Mouse (Mus musculus): Measurements from ENCODE around the gene Dvl3. TPM values are rescaled to one million over a fixed set of nuclear protein-coding genes. Genes with fewer than 3 reads are reported as not detected.

Gene Dvl3
- 5.8 and 8.0 TPM in 2 replicates for polyA plus RNA-seq (2012; rRNA removed)

DNA sequence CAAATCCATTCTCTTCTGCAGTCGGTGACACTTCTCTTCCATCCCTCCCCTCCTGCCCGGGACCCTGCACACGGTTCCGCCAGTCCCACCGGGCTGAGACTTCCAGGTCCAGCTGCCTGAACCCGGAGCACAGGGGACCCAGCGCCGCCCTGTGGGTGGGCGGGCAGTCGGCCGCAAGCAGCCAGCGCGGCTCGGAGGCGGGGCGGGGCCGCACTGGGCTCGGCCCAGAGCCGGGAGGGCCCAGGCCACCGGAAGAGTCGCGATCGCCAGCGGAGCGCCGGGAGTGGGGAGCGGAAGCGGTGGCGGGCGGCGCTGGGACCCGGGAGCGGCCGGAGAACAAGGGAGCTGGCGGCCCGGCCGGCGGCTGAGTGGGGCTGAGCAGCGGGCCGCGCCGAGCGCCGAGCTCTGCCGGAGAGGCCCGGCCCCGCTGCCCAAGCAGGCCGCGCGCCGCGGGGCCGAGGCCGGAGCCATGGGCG lies at the start of gene Dvl3:
Dvl3 (plus strand) TSS at position 257 of the 476 bp plus-strand sequence.

DNA sequence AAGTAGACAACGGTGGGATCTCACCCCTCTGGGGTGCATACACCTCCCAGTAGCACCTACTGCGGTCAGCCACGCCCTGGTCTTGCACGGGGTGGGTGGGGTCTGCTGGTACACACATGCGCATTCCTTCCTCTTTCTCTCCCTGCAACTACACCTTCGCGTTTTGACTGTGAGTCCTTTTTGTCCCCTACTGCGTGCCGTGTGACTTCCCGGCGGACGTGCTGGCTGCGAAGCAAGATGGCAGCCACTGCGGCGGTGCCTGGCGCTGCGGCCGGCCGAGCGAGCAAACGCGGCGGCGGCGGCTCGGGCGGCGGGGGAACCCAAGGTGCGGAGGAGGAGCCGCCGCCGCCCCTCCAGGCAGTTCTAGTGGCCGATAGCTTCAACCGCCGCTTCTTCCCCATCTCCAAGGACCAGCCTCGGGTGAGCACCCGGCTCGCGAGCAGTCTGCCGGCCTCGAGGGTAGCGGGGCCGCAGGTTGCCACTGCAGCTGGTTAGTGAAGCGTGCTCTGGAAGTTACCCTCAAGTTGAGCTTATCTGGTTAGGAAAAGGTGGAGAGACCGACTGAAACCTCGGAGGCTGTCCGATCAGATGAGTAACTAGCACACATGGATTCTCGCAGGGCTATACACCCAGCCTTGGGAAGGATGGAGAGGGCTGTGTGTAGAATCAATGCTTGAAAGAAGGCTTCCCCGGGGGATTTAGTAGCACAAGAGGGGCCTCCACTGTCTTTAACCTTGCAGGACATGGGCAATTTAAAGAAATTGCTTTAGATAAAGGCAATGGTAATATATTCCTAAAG lies 17.9 kb upstream of the Dvl3 start, which contains the start of gene Eif2b5:
Eif2b5 (plus strand) TSS at position 141 of the 799 bp plus-strand sequence.

DNA sequence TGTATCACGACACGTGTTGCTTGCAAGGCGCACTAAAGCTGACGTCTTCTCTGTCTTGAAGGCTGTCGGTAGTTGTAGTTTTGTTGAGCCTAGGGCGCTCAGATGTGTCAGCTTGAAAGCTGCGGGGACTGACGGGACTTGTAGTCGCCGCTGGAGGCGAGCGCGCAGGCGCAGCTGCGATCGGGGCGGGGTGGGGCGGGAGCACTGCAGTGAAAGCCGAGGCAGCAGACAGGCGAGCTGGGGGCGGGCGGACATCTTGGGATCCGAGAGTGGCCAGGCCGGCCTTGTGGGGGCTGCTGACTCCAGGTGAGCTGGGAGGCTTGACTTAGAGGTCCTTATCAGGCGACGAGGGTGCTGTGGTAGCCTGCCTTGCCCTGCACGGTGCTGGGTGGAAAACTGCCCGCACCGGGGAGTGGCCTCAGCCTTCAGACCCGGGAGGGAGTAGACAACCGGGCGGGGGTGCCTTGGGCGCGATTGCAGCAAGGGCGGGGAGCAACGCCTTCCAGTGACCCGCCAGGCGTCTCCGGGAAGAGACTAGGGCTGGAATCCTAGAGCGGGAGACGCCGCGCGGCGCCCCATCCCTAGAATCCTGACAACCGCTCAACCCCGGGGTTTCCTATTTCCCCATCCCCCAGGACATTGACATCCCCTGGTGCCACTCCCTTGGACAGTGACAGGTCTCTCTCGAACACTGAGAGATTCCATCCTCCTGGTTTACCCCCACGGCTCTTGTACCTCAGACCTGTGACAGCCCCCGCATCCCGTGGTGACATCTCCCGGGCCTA lies 18.7 kb downstream of the Dvl3 start, which contains the start of gene Ap2m1:
Ap2m1 (plus strand) TSS at position 183 of the 785 bp plus-strand sequence.

DNA sequence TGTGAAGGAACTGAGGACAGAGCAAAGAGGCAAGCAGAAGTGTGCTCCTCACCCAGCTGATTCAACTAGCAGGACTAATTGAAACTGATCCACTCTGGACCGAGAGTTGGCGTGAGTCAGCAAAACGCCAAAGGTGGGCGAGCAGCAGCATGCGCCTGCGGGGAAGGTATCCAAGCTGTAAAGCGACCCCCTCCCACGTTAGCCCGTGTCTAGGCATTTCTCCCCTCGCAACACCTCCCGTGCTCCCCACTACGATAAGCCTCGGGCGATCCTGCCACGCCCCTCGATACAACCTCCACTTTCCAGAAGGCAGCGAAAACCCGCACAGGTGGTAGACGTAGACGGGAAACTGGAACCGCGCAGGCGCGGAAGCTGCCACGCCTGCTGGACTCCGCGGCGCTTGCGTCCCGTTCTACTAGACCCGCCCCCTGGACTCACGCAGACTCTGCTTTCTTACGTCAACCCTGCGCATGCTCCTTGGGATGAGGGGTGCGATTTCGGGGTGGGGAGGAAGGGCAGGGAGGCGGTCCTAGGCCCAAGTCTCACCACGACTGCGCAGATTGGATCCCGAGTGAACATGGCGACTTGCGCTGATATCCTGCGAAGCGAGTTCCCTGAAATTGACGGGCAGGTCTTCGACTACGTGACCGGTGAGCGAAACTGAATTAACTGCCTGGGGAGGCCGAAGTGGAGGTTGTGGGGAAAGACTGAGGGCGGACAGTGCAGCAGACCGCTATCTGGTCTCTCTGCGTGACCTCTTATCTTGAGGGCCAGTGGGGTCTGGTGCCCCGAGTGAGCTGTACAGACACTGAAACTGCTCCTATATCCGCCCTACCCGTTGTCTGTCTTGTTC lies 31.5 kb downstream of the Dvl3 start, which contains the start of gene Abcf3:
Abcf3 (plus strand) TSS at position 482 of the 853 bp plus-strand sequence.

Other genes starting within 250 kb of the Dvl3 start
- gene Parl, start 214.6 kb upstream of the Dvl3 start, polyA plus RNA-seq (2012; rRNA removed) = 17.9 and 20.3 TPM in 2 replicates
- 0.02 TPM in 1 of 2 replicates, not detected in the other for gene Cyp2ab1, start 191.6 kb upstream of the Dvl3 start, polyA plus RNA-seq (2012; rRNA removed)
- 17.2 and 18.9 TPM in 2 replicates for gene Abcc5, start 90.6 kb upstream of the Dvl3 start, polyA plus RNA-seq (2012; rRNA removed)
- 16.9 and 17.2 TPM in 2 replicates for gene Eif2b5, start 18.2 kb upstream of the Dvl3 start, polyA plus RNA-seq (2012; rRNA removed)
- gene Ap2m1, start 18.5 kb downstream of the Dvl3 start, polyA plus RNA-seq (2012; rRNA removed) = 288 and 314 TPM in 2 replicates
- 15.9 and 18.1 TPM in 2 replicates for gene Abcf3, start 31.6 kb downstream of the Dvl3 start, polyA plus RNA-seq (2012; rRNA removed)
- gene Vwa5b2, start 72.5 kb downstream of the Dvl3 start, polyA plus RNA-seq (2012; rRNA removed) = 0.01 and 0.06 TPM in 2 replicates
- gene Eef1akmt4, start 94.6 kb downstream of the Dvl3 start, polyA plus RNA-seq (2012; rRNA removed) = 11.2 and 11.3 TPM in 2 replicates
- not detected in 2 replicates for gene Gm49333, start 94.6 kb downstream of the Dvl3 start, polyA plus RNA-seq (2012; rRNA removed)
- 6.8 and 8.4 TPM in 2 replicates for gene Alg3, start 94.8 kb downstream of the Dvl3 start, polyA plus RNA-seq (2012; rRNA removed)
- gene Camk2n2, start 104.3 kb downstream of the Dvl3 start, polyA plus RNA-seq (2012; rRNA removed) = 0.12 and 0.17 TPM in 2 replicates
- gene Ece2, start 112.8 kb downstream of the Dvl3 start, polyA plus RNA-seq (2012; rRNA removed) = 0.08 and 0.12 TPM in 2 replicates
- 60.9 and 63.6 TPM in 2 replicates for gene Psmd2, start 134.7 kb downstream of the Dvl3 start, polyA plus RNA-seq (2012; rRNA removed)
- gene Eif4g1, start 151.3 kb downstream of the Dvl3 start, polyA plus RNA-seq (2012; rRNA removed) = 81.5 and 99.1 TPM in 2 replicates
- 1.7 and 2.2 TPM in 2 replicates for gene Fam131a, start 176.3 kb downstream of the Dvl3 start, polyA plus RNA-seq (2012; rRNA removed)
- 17.4 and 17.9 TPM in 2 replicates for gene Polr2h, start 200.7 kb downstream of the Dvl3 start, polyA plus RNA-seq (2012; rRNA removed)
- gene Clcn2, start 200.8 kb downstream of the Dvl3 start, polyA plus RNA-seq (2012; rRNA removed) = 13.0 and 19.6 TPM in 2 replicates
- 1.4 and 2.0 TPM in 2 replicates for gene Chrd, start 216.1 kb downstream of the Dvl3 start, polyA plus RNA-seq (2012; rRNA removed)
- 5.1 and 6.1 TPM in 2 replicates for gene Thpo, start 217.5 kb downstream of the Dvl3 start, polyA plus RNA-seq (2012; rRNA removed)

All from liver, embryonic 18 days (tissue).